Mouse (Mus musculus) cerebellum, postnatal 36 days (tissue): ENCODE data around the gene Slc44a5.
A peak's percentile ranks its signal among the peaks of the same experiment; 100 is the strongest.

Experiments
- DNase-seq, 2 experiments: peaks; one replicate each; pipeline ENCODE4 v3.0.0; 2021 to 2022; ENCODE audit warnings: mixed read lengths in 2 of 2

The Slc44a5 gene

GRCm38 (mm10) chr3:153973171-153973948, at the start of gene Slc44a5:
Slc44a5 (plus strand) TSS chr3:153973436.
- peak; percentile 47 to 48 for DNase-seq

DNA sequence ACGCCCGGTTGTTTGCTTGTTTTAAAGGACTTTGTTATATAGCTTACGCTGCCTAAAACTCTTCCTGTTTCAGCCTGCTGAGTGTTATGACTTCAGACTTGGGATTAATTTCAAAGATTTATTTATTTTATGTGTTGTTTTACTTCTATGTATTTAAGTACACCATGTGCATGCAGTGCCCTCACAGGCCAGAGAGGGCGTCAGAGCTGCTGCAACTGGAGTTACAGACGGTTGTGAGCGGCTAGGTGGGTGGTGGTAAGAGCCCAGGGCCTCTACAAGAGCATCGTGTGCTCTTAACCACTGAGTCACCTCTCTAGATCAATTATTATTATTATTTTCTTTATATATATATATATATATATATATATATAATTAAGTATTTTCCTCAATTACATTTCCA, 46.9 kb upstream of the Slc44a5 start:
- DNase-seq, result no peak

GRCm38 (mm10) chr3:153929526-153929925, 43.7 kb upstream of the Slc44a5 start:
- DNase-seq, result no peak

- DNase-seq, result no peak
Measured at GRCm38 (mm10) chr3:153932461-153932860, 40.8 kb upstream of the Slc44a5 start.

DNA sequence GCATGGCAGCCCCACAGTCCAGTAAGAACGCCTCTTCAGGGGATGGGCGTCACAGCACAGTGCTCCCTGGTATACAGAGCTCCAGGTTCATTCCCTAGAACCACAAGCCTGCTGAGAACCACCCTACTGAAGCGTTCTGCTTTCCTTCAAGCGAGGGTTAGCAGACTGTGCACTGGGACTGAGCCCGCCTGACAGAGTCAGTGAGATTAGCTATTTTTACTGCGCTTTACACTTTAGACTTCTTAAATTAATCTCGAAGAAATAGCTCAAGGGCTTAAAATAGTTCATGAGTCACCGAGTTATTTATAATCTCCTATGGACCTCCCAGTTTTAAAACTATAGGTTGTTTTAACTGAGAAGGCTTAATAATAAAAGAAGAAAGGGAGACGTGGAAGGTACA, 37.4 kb upstream of the Slc44a5 start:
- no peak for DNase-seq

GRCm38 (mm10) chr3:153937116-153937810, 36.0 kb upstream of the Slc44a5 start:
- DNase-seq, result no peak

- no peak for DNase-seq
Measured at GRCm38 (mm10) chr3:153940021-153940420, 33.2 kb upstream of the Slc44a5 start.

- DNase-seq, result no peak
Measured at GRCm38 (mm10) chr3:153940486-153940885, 32.8 kb upstream of the Slc44a5 start.

- no peak for DNase-seq
Measured at GRCm38 (mm10) chr3:153941613-153942012, 31.6 kb upstream of the Slc44a5 start.

GRCm38 (mm10) chr3:153943003-153943640, 30.1 kb upstream of the Slc44a5 start:
- DNase-seq, result no peak

DNA sequence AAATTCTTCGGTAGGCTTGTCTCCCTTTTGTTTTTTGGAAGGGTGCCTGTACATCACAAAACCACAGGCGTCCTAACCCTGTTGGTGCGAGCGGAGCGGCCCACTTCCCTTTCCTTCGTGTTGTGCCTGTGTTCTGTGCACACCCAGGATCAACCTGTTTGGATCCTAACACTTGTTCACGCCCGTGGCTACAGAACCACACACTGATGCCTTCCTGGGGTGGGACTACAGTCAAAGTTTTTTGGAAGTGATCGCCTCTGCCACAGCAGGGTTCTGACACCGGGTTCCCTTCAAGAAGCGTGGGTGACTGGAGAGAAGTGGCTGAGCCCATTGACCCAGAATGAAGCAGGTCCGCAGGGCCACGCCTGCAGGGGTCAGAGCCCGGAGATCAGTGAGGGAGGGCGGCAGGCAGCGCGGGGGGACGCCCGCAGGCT, 29.3 kb upstream of the Slc44a5 start:
- no peak for DNase-seq

DNA sequence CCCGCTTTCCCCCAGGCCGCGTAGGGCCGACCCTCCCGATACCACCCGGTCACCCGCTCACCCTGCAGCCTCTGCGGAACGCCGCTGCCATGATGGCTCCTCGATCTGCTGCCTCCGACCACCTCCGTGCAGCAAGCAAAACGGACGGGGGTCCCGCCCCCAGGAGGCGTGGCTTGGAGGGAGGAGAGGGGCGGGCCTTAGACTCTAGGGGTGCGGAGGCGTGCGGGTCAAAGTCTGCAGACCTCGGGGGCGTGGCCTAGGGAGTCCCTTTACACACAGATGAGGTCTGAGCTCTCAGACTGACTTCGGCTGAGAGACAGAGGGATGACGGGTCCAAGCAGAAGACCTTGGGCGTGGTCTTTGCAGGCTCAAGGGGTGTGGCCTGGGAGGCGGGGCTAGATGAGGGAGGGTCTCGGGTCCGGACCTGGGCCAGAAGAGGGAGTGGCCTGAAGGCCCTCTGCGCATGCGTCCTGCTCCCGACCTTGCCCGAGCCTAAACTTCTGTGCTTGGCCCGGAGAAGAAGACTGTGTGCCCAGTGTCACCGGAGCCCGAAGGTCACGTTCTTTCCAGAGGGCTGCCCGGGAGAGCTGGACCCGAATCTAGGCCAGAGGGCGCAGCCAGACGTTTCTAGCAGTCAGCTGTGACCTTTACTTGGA, 28.8 kb upstream of the Slc44a5 start, which contains the start of gene Acadm:
Gene Acadm (minus strand): TSS at position 298 of the 656 bp plus-strand sequence.
- peak; percentile 94 to 95 for DNase-seq

- no peak for DNase-seq
Measured at GRCm38 (mm10) chr3:153947271-153947670, 26.0 kb upstream of the Slc44a5 start.

DNA sequence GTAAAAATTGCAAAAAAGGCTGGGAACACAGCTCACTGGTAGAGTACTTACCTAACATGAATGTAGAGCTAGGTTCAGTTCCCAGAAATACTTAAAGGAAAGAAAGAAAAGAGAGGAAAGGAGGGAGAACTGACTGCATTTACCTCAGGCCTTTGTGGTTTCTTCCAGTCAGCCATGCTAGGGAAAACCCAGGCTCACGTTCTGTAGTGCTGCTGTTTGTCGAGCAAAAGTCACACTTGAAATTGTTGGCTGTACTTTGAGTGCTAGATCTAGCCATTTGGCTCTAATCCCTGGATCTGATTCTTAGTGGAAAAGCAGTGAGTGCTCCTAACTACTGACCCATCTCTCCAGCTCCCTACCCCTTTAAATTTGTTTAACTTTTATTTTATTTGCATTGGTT, 25.1 kb upstream of the Slc44a5 start:
- DNase-seq, result no peak

- no peak for DNase-seq
Measured at GRCm38 (mm10) chr3:153957916-153958315, 15.3 kb upstream of the Slc44a5 start.

DNA sequence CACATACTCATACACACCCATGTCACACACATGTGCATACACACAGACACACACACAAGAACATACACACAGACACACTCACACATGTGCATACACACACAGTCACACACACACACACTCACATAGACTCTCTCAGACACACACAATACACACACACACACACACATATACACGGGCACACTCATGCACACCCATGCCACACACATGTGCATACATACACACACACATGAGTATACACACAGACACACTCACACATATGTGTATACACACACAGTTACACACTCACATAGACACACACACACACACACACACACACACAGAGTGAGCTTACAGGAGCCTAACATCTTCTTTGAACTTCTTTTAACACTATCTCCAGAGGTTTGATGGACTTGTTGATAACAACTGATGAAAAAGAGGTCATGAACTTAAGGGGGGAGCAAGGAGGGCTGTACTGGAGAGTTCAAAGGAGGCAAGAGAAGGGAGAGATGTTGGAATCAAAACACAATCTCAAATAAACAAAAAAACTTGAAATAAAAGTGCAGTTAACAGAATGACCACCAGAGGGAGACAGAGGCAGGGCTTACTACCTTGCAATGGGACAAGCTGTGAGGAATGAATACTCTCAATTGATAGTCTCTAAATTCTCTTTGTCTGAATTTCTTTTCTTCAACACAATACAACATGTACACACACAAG, 14.1 kb upstream of the Slc44a5 start:
- peak in 1 of 2 experiments; percentile 31 for DNase-seq

GRCm38 (mm10) chr3:153959731-153960207, 13.5 kb upstream of the Slc44a5 start:
- DNase-seq, result no peak

DNA sequence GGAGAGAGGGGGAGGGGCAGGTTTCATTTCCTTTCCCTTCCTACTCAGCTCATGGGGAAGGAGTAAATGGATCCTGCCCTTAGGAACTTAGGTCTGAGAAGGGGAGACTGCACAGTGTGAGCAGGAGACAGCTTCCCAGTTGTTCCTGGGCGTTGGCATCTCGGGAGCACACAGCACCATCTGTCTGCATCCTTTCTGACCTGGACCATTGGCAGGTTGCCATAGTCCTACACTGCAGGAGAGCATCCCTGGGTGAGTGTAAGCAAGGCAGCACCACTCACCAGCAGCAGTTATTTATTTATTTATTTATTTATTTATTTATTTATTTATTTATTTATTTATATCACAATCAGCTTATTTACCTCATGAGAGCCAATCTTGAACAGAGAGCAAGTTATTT, 12.4 kb upstream of the Slc44a5 start:
- peak in 1 of 2 experiments; percentile 18 for DNase-seq

GRCm38 (mm10) chr3:153961632-153962389, 11.4 kb upstream of the Slc44a5 start:
- DNase-seq, result no peak

DNA sequence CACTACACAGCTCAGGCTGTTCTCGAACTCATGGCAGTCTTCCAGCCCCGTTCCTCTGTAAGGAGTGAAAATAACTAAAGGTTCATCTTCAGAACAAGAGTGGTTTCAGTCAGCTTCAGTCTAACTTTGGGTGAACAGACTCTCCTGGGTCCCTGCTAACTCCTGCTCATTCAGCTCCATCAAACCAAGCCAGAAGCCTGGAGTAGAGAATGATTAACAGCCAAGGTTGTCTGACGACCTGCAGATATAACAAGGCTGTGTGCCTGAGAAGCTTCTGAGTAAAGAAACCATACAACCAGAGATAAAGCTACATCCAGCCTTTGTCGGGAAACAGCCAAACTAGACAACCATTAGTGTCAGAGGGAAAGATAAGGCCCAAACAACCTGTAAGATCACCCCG, 5.8 kb upstream of the Slc44a5 start:
- no peak for DNase-seq

GRCm38 (mm10) chr3:153968549-153968948, 4.7 kb upstream of the Slc44a5 start:
- peak; percentile 38 to 49 for DNase-seq
